Mouse (Mus musculus): ENCODE results near the gene Cacnb4.

- TF ChIP-seq CTCF (IDR thresholded peaks at IDR 0.05; ENCODE audit: low read depth, low read length): no peak
- no peak for TF ChIP-seq POLR2A (IDR thresholded peaks at IDR 0.05; ENCODE audit: insufficient read depth, low read length)
Measured at GRCm38 (mm10) chr2:52717076-52717475, 40.4 kb upstream of the Cacnb4 start.

All from ES-Bruce4 (cell line).